Mouse (Mus musculus) G1E (cell line): ENCODE results near the gene Dna2.

ENCODE experiments used
- CTCF ChIP-seq: IDR thresholded peaks from 2 replicates; pipeline ENCODE4 v1.5.1; 2012; ENCODE audit warnings: low read depth, low read length, inconsistent platforms, mixed read lengths
- GATA2 ChIP-seq: IDR thresholded peaks from 2 replicates; pipeline ENCODE4 v1.6.1; 2012; ENCODE audit warnings: low read depth, low read length, inconsistent platforms, borderline replicate concordance
- POLR2AphosphoS5 ChIP-seq: IDR thresholded peaks from 2 replicates; pipeline ENCODE4 v1.6.1; 2012; ENCODE audit warnings: low read depth, low read length, inconsistent platforms; ENCODE audit not compliant: insufficient replicate concordance

DNA sequence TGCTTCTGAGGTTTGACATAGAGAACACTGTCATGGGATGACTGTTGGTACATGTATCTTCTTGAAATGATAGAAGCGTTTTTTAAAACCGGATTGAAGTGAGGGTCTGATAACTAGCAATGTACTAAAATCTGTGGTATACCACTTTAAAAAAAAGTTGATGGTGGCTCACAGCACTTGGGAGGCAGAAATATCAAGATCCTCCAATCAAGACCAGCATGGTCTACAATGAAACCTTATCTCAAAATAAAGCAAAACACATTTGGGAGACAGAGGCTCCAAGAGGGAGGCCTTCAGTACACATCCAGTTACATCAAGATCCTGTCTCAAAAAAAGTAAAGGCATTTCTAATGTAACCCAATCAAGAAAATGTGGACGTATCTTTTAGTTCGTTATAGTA, 74.9 kb downstream of the Dna2 start:
- TF ChIP-seq CTCF (no peak), POLR2AphosphoS5 (no peak), GATA2 (no peak)
